Mouse (Mus musculus) liver, adult 10 weeks (tissue): ENCODE results near the gene Defb10. TPM values are rescaled to one million over a fixed set of nuclear protein-coding genes. Genes with fewer than 3 reads are reported as not detected.

Experiments
- polyA plus RNA-seq: library from polyadenylated mRNA; stranded (reverse); fragments of 350-450 nt; fragmentation: Illumina TruSeq; extraction: RNeasy Lipid Tissue Mini Kit (QIAGEN cat#74804); gene quantifications from one replicate; pipeline ENCODE4 v1.2.3, GENCODE M21; 2014; ENCODE audit warnings: low read depth, low replicate concordance

Gene Defb10
- not detected for polyA plus RNA-seq

GRCm38 (mm10) chr8:21858586-21858985 lies at the start of gene Defb10:
TSS of gene Defb10 (plus strand) at chr8:21858901.

GRCm38 (mm10) chr8:21885321-21885720 lies 26.6 kb downstream of the Defb10 start, which contains the start of gene Defb9:
TSS of gene Defb9 (minus strand) at chr8:21885421.

GRCm38 (mm10) chr8:21906290-21906689 lies 47.6 kb downstream of the Defb10 start, which contains the start of gene Defb11:
TSS of gene Defb11 (minus strand) at chr8:21906412.

Other genes starting within 250 kb of the Defb10 start
- not detected for gene Defa26, start 240.7 kb upstream of the Defb10 start, polyA plus RNA-seq
- not detected for gene Defa17, start 203.1 kb upstream of the Defb10 start, polyA plus RNA-seq
- gene Defa34, start 193.1 kb upstream of the Defb10 start, polyA plus RNA-seq, result not detected
- not detected for gene AY761184, start 155.3 kb upstream of the Defb10 start, polyA plus RNA-seq
- not detected for gene Defa24, start 124.4 kb upstream of the Defb10 start, polyA plus RNA-seq
- gene Defb50, start 35.4 kb upstream of the Defb10 start, polyA plus RNA-seq, result not detected
- not detected for gene Defb2, start 19.0 kb upstream of the Defb10 start, polyA plus RNA-seq
- not detected for gene Defb9, start 26.5 kb downstream of the Defb10 start, polyA plus RNA-seq
- not detected for gene Defb11, start 47.5 kb downstream of the Defb10 start, polyA plus RNA-seq
- not detected for gene Defb15, start 73.8 kb downstream of the Defb10 start, polyA plus RNA-seq
- not detected for gene Defb35, start 79.5 kb downstream of the Defb10 start, polyA plus RNA-seq
- not detected for gene Defb13, start 87.9 kb downstream of the Defb10 start, polyA plus RNA-seq
- not detected for gene Fam90a1a, start 99.8 kb downstream of the Defb10 start, polyA plus RNA-seq
- gene Ccdc70, start 110.9 kb downstream of the Defb10 start, polyA plus RNA-seq, result not detected
- 2.8 TPM for gene Atp7b, start 201.4 kb downstream of the Defb10 start, polyA plus RNA-seq
- 26.8 TPM for gene Alg11, start 201.8 kb downstream of the Defb10 start, polyA plus RNA-seq